Mouse (Mus musculus) megakaryocyte-erythroid progenitor cell, adult 5-6 weeks (primary cell): ENCODE measurements at regions not wholly inside any gene's neighbourhood (a gene's known extent, or its start where the extent isn't known, plus 50 kb on each side); places are given as distances from the start of the nearest gene placed in this dataset.
A peak's percentile ranks its signal among the peaks of the same experiment; 100 is the strongest.

Source experiments
- ATAC-seq: replicated peaks from 2 replicates; pipeline ENCODE4 v1.8.0; 2016; ENCODE audit warnings: mild to moderate bottlenecking, inconsistent platforms; ENCODE audit not compliant: severe bottlenecking, poor library complexity, low FRiP score, low TSS enrichment

DNA sequence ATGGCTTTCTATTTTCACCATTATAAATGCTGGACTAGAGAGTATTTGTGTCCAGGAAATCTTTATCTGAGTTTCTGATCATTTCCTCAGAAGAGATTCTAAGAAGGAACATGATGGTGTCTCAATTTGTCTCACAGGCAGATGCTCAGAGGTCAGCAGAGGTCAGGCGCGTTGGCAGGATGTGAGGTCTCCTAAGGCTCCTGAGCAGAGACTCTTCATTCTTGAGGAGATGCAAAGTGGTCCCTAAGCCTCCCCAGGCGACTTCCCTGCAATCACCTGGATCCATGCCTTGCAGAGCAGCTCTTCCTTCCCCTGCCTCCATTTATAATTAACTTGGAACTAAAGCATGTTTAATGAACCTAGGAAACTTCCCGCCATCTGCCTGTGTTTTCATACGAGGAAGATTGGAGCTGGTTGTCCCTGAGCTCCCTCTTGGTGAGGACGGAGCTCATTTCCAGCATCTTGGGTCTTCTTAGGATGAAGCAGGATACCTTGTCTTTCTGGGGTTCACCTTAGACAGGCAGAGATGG is 71.8 kb downstream of the Arf2 start:
- ATAC-seq: no peak

DNA sequence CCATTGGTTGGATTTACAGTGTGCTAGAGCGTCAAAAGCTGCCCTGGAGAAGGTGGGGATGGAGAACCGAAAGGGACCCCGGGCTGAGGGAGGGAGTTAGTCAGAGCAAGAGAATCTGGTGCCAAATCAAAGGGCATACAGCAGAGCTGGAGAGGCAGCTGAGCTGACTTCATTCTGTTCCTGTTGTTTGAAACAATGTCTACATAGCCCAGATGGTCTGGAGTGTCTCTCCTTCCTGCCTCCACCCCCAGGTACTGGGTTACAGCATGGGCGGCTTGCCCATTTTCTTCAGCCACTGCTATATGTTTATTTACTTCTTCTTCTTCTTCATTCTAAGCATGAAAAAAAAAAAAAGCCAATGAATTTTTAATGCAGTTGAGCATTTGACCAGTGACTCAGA is 78.7 kb downstream of the Arf2 start:
- no peak for ATAC-seq

DNA sequence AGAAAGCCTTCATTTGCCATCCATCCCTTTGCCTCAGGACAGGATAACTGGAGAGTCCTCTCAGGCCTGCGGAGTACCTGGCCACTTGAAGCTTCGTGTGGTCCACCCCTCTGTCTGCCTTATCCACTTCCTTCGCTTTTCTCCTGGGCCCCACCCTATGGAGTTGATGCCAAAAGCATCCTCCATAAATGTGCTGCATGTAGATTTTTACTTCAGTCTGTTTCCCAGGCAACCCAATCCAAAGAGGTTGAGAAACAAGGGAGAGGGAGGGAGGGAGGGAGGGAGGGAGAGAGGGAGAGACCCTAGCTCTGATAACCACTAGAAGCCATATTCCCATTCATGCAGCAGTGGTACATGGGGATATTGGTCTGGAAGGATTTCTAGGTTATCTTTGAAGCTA is 80.7 kb upstream of the Crhr1 start:
- ATAC-seq: no peak

DNA sequence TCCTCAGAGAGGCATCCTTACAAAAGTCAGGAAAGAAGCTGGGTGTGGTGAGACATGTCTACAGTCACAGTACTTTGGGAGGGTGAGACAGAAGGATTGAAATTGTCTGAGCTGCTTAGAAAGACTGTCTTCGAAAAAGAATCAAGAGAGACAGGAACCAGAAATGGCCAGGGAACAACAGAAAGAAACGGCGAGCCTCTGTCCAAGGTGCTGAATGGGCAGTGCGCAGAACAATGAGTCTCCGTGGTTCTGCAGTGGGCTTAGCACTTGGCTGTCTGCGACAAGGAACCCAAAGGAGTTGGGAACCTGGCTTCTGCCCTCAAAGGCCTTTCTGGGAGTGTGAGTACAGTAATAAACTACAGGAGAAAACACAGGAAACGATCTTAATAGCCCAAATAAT is 79.4 kb upstream of the Crhr1 start:
- ATAC-seq: no peak

DNA sequence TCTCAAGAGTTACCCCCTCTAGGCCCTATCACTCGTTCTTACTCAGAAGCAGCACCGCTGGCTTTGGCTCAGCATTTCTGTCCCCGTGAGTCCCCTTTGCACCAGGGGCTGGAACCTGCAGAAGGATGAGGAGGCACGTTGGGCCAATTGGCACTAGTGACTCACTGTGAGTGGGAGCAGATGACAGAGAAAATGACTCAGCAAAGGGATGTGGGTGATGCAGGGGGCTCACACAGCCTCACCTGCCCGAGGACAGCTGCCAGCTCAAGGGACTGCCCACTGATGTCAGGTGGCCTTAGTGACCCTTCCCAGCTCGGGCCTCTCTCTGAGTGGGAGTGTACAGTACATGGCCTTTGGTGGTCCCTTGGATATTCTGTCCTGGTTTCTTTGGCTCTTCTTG is 76.7 kb upstream of the Crhr1 start:
- no peak for ATAC-seq

DNA sequence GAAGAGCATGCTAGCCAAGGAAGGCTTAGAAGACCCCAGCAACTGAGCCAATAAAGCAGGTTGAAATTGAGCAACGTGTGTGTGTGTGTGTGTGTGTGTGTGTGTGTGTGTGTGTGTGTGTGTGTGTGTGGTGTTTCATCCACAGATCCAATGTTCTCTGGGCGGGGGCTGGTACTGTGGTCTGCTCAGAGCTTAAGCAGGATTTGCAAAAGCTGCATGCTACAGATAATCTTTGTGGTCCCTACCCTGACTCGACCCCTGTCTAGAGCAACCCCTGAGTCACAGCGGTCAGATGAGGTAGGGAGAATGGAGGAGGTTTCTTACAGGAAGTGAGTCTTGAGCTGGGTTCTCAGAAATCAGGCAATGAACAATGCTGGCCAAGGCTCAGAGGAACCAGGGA is 75.6 kb upstream of the Crhr1 start:
- no peak for ATAC-seq

DNA sequence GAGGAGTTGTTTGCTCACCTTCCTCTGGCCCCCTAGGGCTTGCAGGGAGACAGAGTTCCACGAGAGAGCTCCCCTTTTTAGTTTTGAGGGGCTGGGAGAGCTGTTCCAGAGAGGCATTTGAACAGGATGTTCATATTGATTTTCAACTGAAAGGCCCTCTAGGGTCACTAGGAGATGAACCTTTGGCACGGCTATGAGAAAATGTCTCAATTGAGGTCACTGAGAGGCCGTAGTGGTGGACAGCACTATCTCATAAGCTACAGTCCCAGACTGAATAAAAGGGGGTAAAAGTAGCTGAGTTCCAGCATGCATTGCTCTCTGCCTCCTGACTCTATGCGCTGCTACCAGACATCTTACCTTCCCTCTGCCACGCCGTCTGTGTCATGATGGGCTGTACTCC is 74.1 kb upstream of the Crhr1 start:
- ATAC-seq: no peak

DNA sequence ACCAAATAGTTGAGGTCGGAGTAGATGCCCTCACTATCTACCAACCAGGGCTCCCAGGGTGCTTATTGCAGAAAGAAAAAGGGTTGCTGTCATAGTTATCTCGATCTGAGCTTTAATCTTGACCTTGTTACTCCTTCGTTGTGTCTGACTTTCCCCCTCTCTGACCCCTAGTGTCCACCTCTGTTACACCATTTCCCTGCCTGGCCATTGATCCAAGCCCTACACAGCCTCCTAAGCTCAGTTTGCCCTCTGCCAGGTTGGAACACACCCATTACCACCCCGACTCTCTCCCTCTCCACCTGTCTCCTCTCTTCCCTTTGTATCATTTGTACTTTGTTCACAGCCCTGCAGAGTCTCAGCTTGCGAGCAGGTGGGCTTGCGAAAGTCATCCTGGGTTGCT is 73.6 kb upstream of the Crhr1 start:
- ATAC-seq: no peak

DNA sequence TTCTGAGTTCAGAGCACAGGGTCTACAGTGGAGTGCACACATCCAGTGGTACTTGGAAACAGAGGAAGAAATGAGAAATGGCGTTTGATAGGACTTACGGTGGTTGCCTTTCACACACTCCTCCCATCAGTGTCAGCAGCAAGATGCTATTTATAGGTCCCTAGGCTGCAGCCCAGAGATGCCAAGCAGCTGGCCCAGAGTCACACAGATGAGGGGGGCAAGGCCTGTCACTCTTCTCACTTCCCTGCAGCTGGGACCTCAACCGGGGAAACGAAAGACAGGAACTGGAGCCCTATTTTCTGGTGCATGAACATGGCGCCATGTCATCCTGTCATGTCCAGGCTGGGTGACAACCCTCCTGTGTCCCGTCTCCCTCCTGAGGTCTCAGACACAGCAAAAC is 71.3 kb upstream of the Crhr1 start:
- ATAC-seq: no peak

DNA sequence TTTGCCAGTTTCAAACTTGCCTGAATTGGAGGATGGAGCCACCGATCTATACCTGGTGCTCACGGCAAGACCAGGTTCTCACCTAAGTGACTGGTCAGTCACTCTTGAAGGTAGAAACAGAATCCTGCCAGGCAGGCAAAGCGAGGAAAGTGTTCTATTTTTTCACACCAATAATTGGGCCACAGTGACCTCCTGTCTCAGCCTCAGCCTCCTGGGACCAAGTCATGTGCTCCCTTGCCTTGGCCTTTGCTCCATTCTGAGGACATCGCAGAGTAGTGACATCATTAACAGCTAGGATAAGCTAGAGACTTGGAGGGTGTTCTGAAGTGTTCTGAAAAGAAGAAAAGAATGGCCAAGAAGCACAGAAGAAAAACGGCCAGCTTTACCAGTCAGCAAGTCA is 67.5 kb upstream of the Crhr1 start:
- ATAC-seq: no peak

DNA sequence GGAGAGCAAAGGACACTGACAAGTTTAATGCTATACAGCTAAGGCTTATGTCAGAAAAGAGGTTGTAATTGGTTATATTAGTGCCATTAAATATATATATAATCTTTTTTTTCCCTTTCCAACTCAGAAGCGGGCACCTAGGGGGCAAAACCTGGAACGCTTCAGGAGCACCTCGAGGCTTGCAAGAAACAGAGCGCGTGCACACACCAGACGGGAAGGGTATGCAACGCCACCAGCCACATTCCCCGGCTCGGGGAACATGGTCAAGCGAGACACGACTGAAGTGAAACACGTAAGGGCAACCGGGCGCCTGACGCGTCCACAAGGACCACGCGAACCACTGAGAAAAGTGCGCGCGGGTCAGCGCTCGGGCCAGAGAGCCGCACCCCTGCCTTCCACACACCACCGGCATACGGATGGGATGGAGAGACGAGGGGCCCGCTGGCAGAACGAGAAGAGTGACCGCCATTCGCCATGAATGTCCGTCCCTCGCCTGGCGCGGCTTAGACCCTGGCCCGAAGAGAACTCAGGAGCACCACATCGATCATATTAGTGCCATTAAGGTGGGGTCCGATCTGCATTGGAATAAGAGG is 60.0 kb upstream of the Crhr1 start:
- peak; percentile 47; the same call in 1 of the 2 replicates for ATAC-seq

DNA sequence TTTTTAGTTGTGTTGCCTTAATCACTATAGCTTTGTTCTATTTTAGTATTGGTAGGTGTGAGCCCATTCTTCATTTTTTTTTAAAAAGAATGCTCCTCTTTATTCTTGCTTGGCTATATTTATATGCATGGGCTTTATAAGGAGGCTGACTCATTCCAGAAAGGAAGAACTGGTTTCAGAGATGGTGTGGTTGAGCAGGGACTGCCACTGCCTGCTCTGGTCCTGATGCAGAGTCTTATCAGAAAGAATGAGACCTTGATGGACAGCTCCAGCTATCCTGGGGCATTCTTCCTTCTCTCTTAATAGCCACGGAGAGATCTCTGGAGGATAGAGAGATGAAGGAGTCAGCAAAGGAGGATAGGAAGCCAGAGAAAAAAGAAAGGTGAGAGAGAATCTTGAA is 57.9 kb upstream of the Crhr1 start:
- no peak for ATAC-seq

DNA sequence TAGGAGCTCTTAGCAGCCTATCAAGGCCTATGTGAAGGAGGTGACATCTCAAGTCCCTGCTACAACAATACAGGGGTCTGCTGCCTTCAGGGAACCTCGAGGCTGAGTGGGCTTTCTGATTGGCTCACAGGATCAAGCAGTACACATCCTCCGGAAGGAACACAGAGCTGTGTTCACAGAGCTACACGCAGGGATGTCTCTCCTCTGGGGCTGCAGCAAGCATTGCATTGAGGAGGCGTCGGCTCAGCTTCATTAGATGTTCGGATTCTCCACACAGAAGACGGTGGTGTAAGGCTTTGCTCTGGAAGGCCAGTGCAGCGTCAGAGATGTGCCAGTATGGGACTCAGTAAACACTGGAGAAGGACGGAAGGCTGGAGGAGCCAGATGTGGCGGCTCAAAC is 57.3 kb upstream of the Crhr1 start:
- ATAC-seq: no peak

DNA sequence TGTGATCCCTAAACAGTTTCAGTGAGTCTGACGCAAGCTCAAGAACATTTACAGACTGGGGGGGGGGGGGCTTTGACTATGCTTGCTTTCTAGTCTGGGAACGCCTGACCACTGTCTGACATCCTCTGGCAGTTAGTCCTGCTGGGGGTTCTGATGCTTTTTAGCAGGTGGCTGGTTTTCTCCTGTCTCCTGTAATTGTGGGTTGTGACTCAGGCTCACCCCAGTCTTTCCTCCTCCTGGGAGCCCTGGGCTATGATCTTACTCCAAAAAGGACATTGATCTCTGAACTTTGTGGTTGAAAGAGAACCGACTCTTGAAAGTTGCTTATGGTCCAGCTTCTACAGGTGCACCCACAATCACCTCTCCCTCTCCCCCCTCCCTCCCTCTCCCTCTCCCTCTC is 50.6 kb upstream of the Crhr1 start:
- ATAC-seq: no peak
